Mouse (Mus musculus): ENCODE measurements around the gene Tmem170.
A peak's percentile ranks its signal among the peaks of the same experiment; 100 is the strongest.
"Not testable (repeated sequence)": the region's sequence is repeated elsewhere in the genome, so short reads cannot be mapped to it uniquely, and the experiment has no call there.

Tmem170 gene

GRCm38 (mm10) chr8:111875758-111876157 is 792 bp downstream of the Tmem170 start:
- peak; percentile 64 for DNase-seq (ENCODE audit: low read depth, low spot score)

GRCm38 (mm10) chr8:111871278-111871677 is 5.3 kb downstream of the Tmem170 start:
- DNase-seq (ENCODE audit: low read depth, low spot score), result no peak

- DNase-seq (ENCODE audit: low read depth, low spot score), result no peak
Observed at GRCm38 (mm10) chr8:111870379-111870778, 6.2 kb downstream of the Tmem170 start.

- DNase-seq (ENCODE audit: low read depth, low spot score), result no peak
Observed at GRCm38 (mm10) chr8:111868664-111869063, 7.9 kb downstream of the Tmem170 start.

GRCm38 (mm10) chr8:111865857-111866256 is 10.7 kb downstream of the Tmem170 start:
- DNase-seq (ENCODE audit: low read depth, low spot score), result no peak

GRCm38 (mm10) chr8:111865130-111865852 is 11.3 kb downstream of the Tmem170 start:
- DNase-seq (ENCODE audit: low read depth, low spot score), result no peak

GRCm38 (mm10) chr8:111864648-111865047 is 11.9 kb downstream of the Tmem170 start:
- DNase-seq (ENCODE audit: low read depth, low spot score), result no peak

GRCm38 (mm10) chr8:111863280-111863679 is 13.3 kb downstream of the Tmem170 start:
- no peak for DNase-seq (ENCODE audit: low read depth, low spot score)

- no peak for DNase-seq (ENCODE audit: low read depth, low spot score)
Observed at GRCm38 (mm10) chr8:111855977-111856376, 20.6 kb downstream of the Tmem170 start.

- peak; percentile 97 for DNase-seq (ENCODE audit: low read depth, low spot score)
Observed at GRCm38 (mm10) chr8:111853861-111854501, 22.6 kb downstream of the Tmem170 start, which contains the start of gene Cfdp1. Gene Cfdp1 (minus strand): TSS chr8:111854291.

GRCm38 (mm10) chr8:111853219-111853618 is 23.3 kb downstream of the Tmem170 start:
- DNase-seq (ENCODE audit: low read depth, low spot score), result not testable (repeated sequence)

GRCm38 (mm10) chr8:111846746-111847145 is 29.8 kb downstream of the Tmem170 start:
- DNase-seq (ENCODE audit: low read depth, low spot score), result no peak

- peak; percentile 30 for DNase-seq (ENCODE audit: low read depth, low spot score)
Observed at GRCm38 (mm10) chr8:111835540-111835939, 41.0 kb downstream of the Tmem170 start.

GRCm38 (mm10) chr8:111834011-111834410 is 42.5 kb downstream of the Tmem170 start:
- DNase-seq (ENCODE audit: low read depth, low spot score), result no peak

GRCm38 (mm10) chr8:111832983-111833382 is 43.6 kb downstream of the Tmem170 start:
- DNase-seq (ENCODE audit: low read depth, low spot score), result no peak

GRCm38 (mm10) chr8:111831996-111832395 is 44.6 kb downstream of the Tmem170 start:
- no peak for DNase-seq (ENCODE audit: low read depth, low spot score)

- no peak for DNase-seq (ENCODE audit: low read depth, low spot score)
Observed at GRCm38 (mm10) chr8:111828595-111828994, 48.0 kb downstream of the Tmem170 start.

- no peak for DNase-seq (ENCODE audit: low read depth, low spot score)
Observed at GRCm38 (mm10) chr8:111825219-111825618, 51.3 kb downstream of the Tmem170 start.

GRCm38 (mm10) chr8:111824334-111824733 is 52.2 kb downstream of the Tmem170 start:
- no peak for DNase-seq (ENCODE audit: low read depth, low spot score)

- peak; percentile 92 for DNase-seq (ENCODE audit: low read depth, low spot score)
Observed at GRCm38 (mm10) chr8:111821199-111821598, 55.4 kb downstream of the Tmem170 start.

GRCm38 (mm10) chr8:111820691-111821090 is 55.9 kb downstream of the Tmem170 start:
- no peak for DNase-seq (ENCODE audit: low read depth, low spot score)

GRCm38 (mm10) chr8:111820018-111820417 is 56.5 kb downstream of the Tmem170 start:
- DNase-seq (ENCODE audit: low read depth, low spot score), result no peak

- DNase-seq (ENCODE audit: low read depth, low spot score), result no peak
Observed at GRCm38 (mm10) chr8:111818556-111818955, 58.0 kb downstream of the Tmem170 start.
